Mouse (Mus musculus) Patski (cell line): ENCODE data around the gene Elf5. TPM values are rescaled to one million over a fixed set of nuclear protein-coding genes. Genes with fewer than 3 reads are reported as not detected.
A peak's percentile ranks its signal among the peaks of the same experiment; 100 is the strongest.

ENCODE experiments used
- ATAC-seq: fragments of 100-300 bp; one replicate; pipeline ENCODE4 v1.8.0; 2021
- CTCF ChIA-PET: fragments of 350-600 bp; sonication (Branson Sonifier 250); formaldehyde crosslinking; loops from one replicate; lab custom pipeline; 2022; ENCODE audit warnings: inconsistent platforms; lab: Charles Lee
- POLR2A ChIA-PET: fragments of 350-600 bp; sonication (Branson Sonifier 250); formaldehyde crosslinking; loops from one replicate; lab custom pipeline; 2022; ENCODE audit warnings: antibody characterized with exemption, inconsistent platforms; lab: Charles Lee
- DNase-seq: peaks from one replicate; pipeline ENCODE4 v3.0.0-alpha.2; 2011; ENCODE audit warnings: low read depth, low spot score
- H3K27me3 ChIP-seq: fragments of 371-371 bp; one replicate; pipeline ENCODE4 v1.5.1; 2021
- CTCF ChIP-seq: fragments of 100-300 bp; IDR thresholded peaks from one replicate; pipeline ENCODE4 v1.5.1; 2021
- in situ Hi-C: fragments of 300-500 bp; cut with MboI; formaldehyde crosslinking; loops from 3 replicates; pipeline ENCODE4 v1.11.1; 2018; ENCODE audit warnings: low pct_unique_long_range_greater_than_20kb, mixed read lengths
- polyA plus RNA-seq: library from polyadenylated mRNA; unstranded; gene quantifications from one replicate; pipeline ENCODE4 v1.2.3, GENCODE M21; 2021

Gene Elf5
- polyA plus RNA-seq, 1 experiment from 2014 or later, result not detected

DNA sequence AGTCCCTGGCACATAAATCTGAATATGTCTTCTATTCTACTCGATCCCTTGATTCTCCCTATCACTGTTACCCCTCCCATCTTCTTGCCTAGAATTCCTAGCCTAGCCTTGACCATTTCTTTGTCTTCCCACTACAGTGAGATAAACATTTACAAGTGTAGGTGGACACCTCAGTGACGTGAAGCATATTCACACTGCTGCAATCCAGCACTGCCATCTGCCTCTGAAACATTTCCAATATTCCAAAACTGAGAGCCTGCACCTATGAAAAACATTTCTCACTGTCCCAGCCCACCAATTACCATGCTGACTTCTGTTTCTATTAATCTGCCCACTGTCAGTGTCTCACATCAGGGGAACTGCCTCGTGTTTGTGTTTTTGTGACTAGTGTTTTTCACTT, 5.2 kb upstream of the Elf5 start:
- in situ Hi-C loops, result no loop called here
- POLR2A ChIA-PET, result no interaction called here
- no peak for DNase-seq
- no peak for ATAC-seq
- no peak for TF ChIP-seq CTCF
- CTCF ChIA-PET, result no interaction called here
- H3K27me3 ChIP-seq, result peaks cover 4% of the 10 kb centered on the region

GRCm38 (mm10) chr2:103411816-103412215, 328 bp downstream of the Elf5 start:
- ATAC-seq (no peak), DNase-seq (no peak)
- TF ChIP-seq CTCF, result no peak
- ChIA-PET CTCF (interaction anchor here (1.2 to 1.7 kb wide), 2 partner anchors 13 to 29 kb away, joined by 3 to 10 read pairs; no protein-coding TSS in a partner anchor), POLR2A (no interaction called here)
- H3K27me3 ChIP-seq, result no peaks in the 10 kb centered on the region
- in situ Hi-C loops, result no loop called here

GRCm38 (mm10) chr2:103413381-103413780, 1.9 kb downstream of the Elf5 start:
- H3K27me3 ChIP-seq, result no peaks in the 10 kb centered on the region
- ChIA-PET CTCF (interaction anchor here (0.7 to 1.3 kb wide), 3 partner anchors 15 to 327 kb away, joined by 3 to 5 read pairs (median 4); no protein-coding TSS in a partner anchor), POLR2A (no interaction called here)
- TF ChIP-seq CTCF, result no peak
- no peak for ATAC-seq
- in situ Hi-C loops, result no loop called here
- no peak for DNase-seq

- H3K27me3 ChIP-seq, result no peaks in the 10 kb centered on the region
- in situ Hi-C loops, result no loop called here
- ATAC-seq, result no peak
- no peak for TF ChIP-seq CTCF
- POLR2A ChIA-PET, result interaction anchor here (0.5 kb wide), 1 partner anchor 29 kb away, joined by 3 read pairs; no protein-coding TSS in a partner anchor
- CTCF ChIA-PET, result no interaction called here
- no peak for DNase-seq
These were observed 4.3 kb downstream of the Elf5 start for GRCm38 (mm10) chr2:103415774-103416173.

GRCm38 (mm10) chr2:103420650-103421507, 9.4 kb downstream of the Elf5 start:
- POLR2A ChIA-PET, result no interaction called here
- TF ChIP-seq CTCF, result no peak
- DNase-seq, result no peak
- CTCF ChIA-PET, result no interaction called here
- H3K27me3 ChIP-seq, result no peaks in the 10 kb centered on the region
- ATAC-seq, result no peak
- in situ Hi-C loops, result loop anchor here (5.0 kb wide), 2 partner anchors 74 to 334 kb away; no protein-coding TSS in a partner anchor

GRCm38 (mm10) chr2:103423884-103424283, 12.4 kb downstream of the Elf5 start:
- in situ Hi-C loops, result loop anchor here (5.0 kb wide), 2 partner anchors 77 to 337 kb away; no protein-coding TSS in a partner anchor
- TF ChIP-seq CTCF, result no peak
- H3K27me3 ChIP-seq, result no peaks in the 10 kb centered on the region
- POLR2A ChIA-PET, result interaction anchor here (0.5 kb wide), 1 partner anchor 45 kb away, joined by 3 read pairs; no protein-coding TSS in a partner anchor
- CTCF ChIA-PET, result interaction anchor here (0.9 to 3.6 kb wide), 7 partner anchors 12 to 339 kb away, joined by 3 to 17 read pairs (median 4); partner anchors contain the start of gene Elf5
- ATAC-seq (no peak), DNase-seq (no peak)

GRCm38 (mm10) chr2:103424349-103425026, 13.0 kb downstream of the Elf5 start:
- POLR2A ChIA-PET, result interaction anchor here (0.5 kb wide), 1 partner anchor 45 kb away, joined by 3 read pairs; no protein-coding TSS in a partner anchor
- ATAC-seq, result no peak
- in situ Hi-C loops, result loop anchor here (5.0 kb wide), 2 partner anchors 77 to 337 kb away; no protein-coding TSS in a partner anchor

GRCm38 (mm10) chr2:103425456-103426063, 14.1 kb downstream of the Elf5 start:
- in situ Hi-C loops, result no loop called here
- ATAC-seq, result no peak
- H3K27me3 ChIP-seq, result no peaks in the 10 kb centered on the region
- POLR2A ChIA-PET, result no interaction called here
- CTCF ChIA-PET, result interaction anchor here (0.9 to 3.6 kb wide), 7 partner anchors 8 to 340 kb away, joined by 3 to 17 read pairs (median 4); partner anchors contain the start of gene Elf5
- DNase-seq, result no peak
- no peak for TF ChIP-seq CTCF

More at GRCm38 (mm10) chr2:103424349-103425026, 13.0 kb downstream of the Elf5 start:
- CTCF ChIA-PET, result interaction anchor here (0.9 to 3.6 kb wide), 10 partner anchors 9 to 339 kb away, joined by 3 to 17 read pairs (median 4); partner anchors contain the start of gene Elf5
- no peak for DNase-seq
- H3K27me3 ChIP-seq, result no peaks in the 10 kb centered on the region
- peak; percentile 92 for TF ChIP-seq CTCF

- in situ Hi-C loops, result no loop called here
- POLR2A ChIA-PET, result no interaction called here
- no peak for TF ChIP-seq CTCF
- ATAC-seq (no peak), DNase-seq (no peak)
- CTCF ChIA-PET, result interaction anchor here (1.1 to 2.2 kb wide), 4 partner anchors 11 to 119 kb away, joined by 4 to 7 read pairs (median 6); no protein-coding TSS in a partner anchor
- no peaks in the 10 kb centered on the region for H3K27me3 ChIP-seq
These were observed 16.9 kb downstream of the Elf5 start for GRCm38 (mm10) chr2:103428356-103428755.

GRCm38 (mm10) chr2:103430712-103431111, 19.2 kb downstream of the Elf5 start:
- DNase-seq (no peak), ATAC-seq (no peak)
- CTCF ChIA-PET, result interaction anchor here (1.1 kb wide), 1 partner anchor 11 kb away, joined by 4 read pairs; no protein-coding TSS in a partner anchor
- no peak for TF ChIP-seq CTCF
- POLR2A ChIA-PET, result no interaction called here
- H3K27me3 ChIP-seq, result no peaks in the 10 kb centered on the region
- in situ Hi-C loops, result no loop called here
